Mouse (Mus musculus): ENCODE measurements around the gene Myb.
A peak's percentile ranks its signal among the peaks of the same experiment; 100 is the strongest.

Gene Myb

GRCm38 (mm10) chr10:21130901-21131493 is 29.8 kb downstream of the Myb start:
- DNase-seq (ENCODE audit: low read depth, low spot score), result peak; percentile 4

- DNase-seq (ENCODE audit: low read depth, low spot score), result no peak
Measured at GRCm38 (mm10) chr10:21128086-21128611, 32.6 kb downstream of the Myb start.

GRCm38 (mm10) chr10:21118341-21118740 is 42.4 kb downstream of the Myb start:
- DNase-seq (ENCODE audit: low read depth, low spot score), result no peak

GRCm38 (mm10) chr10:21114459-21114858 is 46.3 kb downstream of the Myb start:
- no peak for DNase-seq (ENCODE audit: low read depth, low spot score)

GRCm38 (mm10) chr10:21112689-21113088 is 48.1 kb downstream of the Myb start:
- no peak for DNase-seq (ENCODE audit: low read depth, low spot score)

GRCm38 (mm10) chr10:21109337-21110056 is 51.3 kb downstream of the Myb start:
- DNase-seq (ENCODE audit: low read depth, low spot score), result no peak

- no peak for DNase-seq (ENCODE audit: low read depth, low spot score)
Measured at GRCm38 (mm10) chr10:21108796-21109195, 52.0 kb downstream of the Myb start.

- DNase-seq (ENCODE audit: low read depth, low spot score), result no peak
Measured at GRCm38 (mm10) chr10:21108182-21108581, 52.6 kb downstream of the Myb start.

GRCm38 (mm10) chr10:21105206-21105605 is 55.6 kb downstream of the Myb start:
- no peak for DNase-seq (ENCODE audit: low read depth, low spot score)

- DNase-seq (ENCODE audit: low read depth, low spot score), result no peak
Measured at GRCm38 (mm10) chr10:21102689-21103088, 58.1 kb downstream of the Myb start.

GRCm38 (mm10) chr10:21101948-21102347 is 58.8 kb downstream of the Myb start:
- peak; percentile 39 for DNase-seq (ENCODE audit: low read depth, low spot score)

GRCm38 (mm10) chr10:21100646-21101249 is 60.0 kb downstream of the Myb start:
- DNase-seq (ENCODE audit: low read depth, low spot score), result no peak

- DNase-seq (ENCODE audit: low read depth, low spot score), result no peak
Measured at GRCm38 (mm10) chr10:21099515-21099914, 61.3 kb downstream of the Myb start.

GRCm38 (mm10) chr10:21095541-21095940 is 65.2 kb downstream of the Myb start:
- DNase-seq (ENCODE audit: low read depth, low spot score), result no peak

GRCm38 (mm10) chr10:21094896-21095295 is 65.9 kb downstream of the Myb start:
- DNase-seq (ENCODE audit: low read depth, low spot score), result no peak

- no peak for DNase-seq (ENCODE audit: low read depth, low spot score)
Measured at GRCm38 (mm10) chr10:21093301-21093700, 67.5 kb downstream of the Myb start.

GRCm38 (mm10) chr10:21092501-21093270 is 68.1 kb downstream of the Myb start:
- DNase-seq (ENCODE audit: low read depth, low spot score), result no peak

GRCm38 (mm10) chr10:21090922-21091700 is 69.7 kb downstream of the Myb start:
- DNase-seq (ENCODE audit: low read depth, low spot score), result no peak

- DNase-seq (ENCODE audit: low read depth, low spot score), result no peak
Measured at GRCm38 (mm10) chr10:21089541-21089940, 71.2 kb downstream of the Myb start.

GRCm38 (mm10) chr10:21087614-21088232 is 73.1 kb downstream of the Myb start:
- peak; percentile 30 for DNase-seq (ENCODE audit: low read depth, low spot score)

- no peak for DNase-seq (ENCODE audit: low read depth, low spot score)
Measured at GRCm38 (mm10) chr10:21085044-21085443, 75.7 kb downstream of the Myb start.

Measured in mesoderm, embryonic 11.5 days (tissue).